ENCODE assay signal across 9 mouse cellular contexts in the genomic region with DNA sequence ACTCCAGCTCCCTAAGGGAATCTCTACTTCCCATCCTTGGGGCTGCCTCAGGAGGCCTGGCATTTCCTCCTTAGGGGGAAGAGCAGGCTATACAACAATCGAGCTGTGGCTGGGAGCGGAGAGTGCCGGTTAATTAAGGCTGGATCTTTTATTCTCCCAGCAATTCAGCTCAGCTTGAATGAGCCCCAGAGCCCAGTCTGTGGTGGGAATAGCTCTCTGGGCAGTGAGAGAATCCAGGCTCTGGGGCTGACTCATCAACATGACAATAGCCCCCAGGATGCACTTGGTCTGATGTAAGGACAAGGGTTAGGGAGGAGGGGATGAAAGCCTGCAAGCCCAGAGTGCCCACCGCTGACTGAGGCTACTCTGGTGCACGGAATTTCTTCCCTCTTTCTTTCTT.
DNase-seq lines count a peak whose midpoint lies in the region; ATAC-seq lines count a peak whose summit lies in the region.
"Had no signal": no experiment of that assay in that cellular context is flagged by ENCODE, and none has a peak within 500 bp of the region (broad histone marks: within the 10 kb centered on the region; RNA-seq: fewer than 3 reads in every experiment).

No protein-coding gene starts in this region.

- no peaks in the 10 kb centered on the region for H3K9me3 ChIP-seq in forebrain, embryonic 13.5 days (replicated peaks)
- H3K9me3 ChIP-seq in neural tube, embryonic 14.5 days (ENCODE audit: control insufficient read depth, low read length) = no peaks in the 10 kb centered on the region
- no peaks in the 10 kb centered on the region for H3K9me3 ChIP-seq in liver, embryonic 11.5 days (ENCODE audit: control insufficient read depth, low read length)
- H3K9me3 ChIP-seq: liver, embryonic 13.5 days had no signal

- H3K9ac ChIP-seq in forebrain, embryonic 13.5 days = 0 out of 2 replicates have a peak overlapping the region, but pooled peaks have one; percentile 27
- H3K9ac ChIP-seq in neural tube, embryonic 14.5 days (replicated peaks; ENCODE audit: low read depth, low read length) = no peak overlapping the region
- no peak overlapping the region for H3K9ac ChIP-seq in liver, embryonic 11.5 days (ENCODE audit: low read depth, low read length)
- H3K9ac ChIP-seq: liver, embryonic 13.5 days had no signal

- no peaks in the 10 kb centered on the region for H3K27me3 ChIP-seq in forebrain, embryonic 13.5 days
- no peaks in the 10 kb centered on the region for H3K27me3 ChIP-seq in neural tube, embryonic 14.5 days (ENCODE audit: control insufficient read depth, insufficient read depth, low read length)
- H3K27me3 ChIP-seq in liver, embryonic 11.5 days (replicated peaks; ENCODE audit: control insufficient read depth, insufficient read depth, low read length) = no peaks in the 10 kb centered on the region
- H3K27me3 ChIP-seq: liver, embryonic 13.5 days had no signal

- peak; percentile 98 for ATAC-seq in forebrain, embryonic 13.5 days
- peak; percentile 94 for ATAC-seq in neural tube, embryonic 14.5 days (ENCODE audit: low read depth)
- ATAC-seq in liver, embryonic 11.5 days (replicated peaks; ENCODE audit: low FRiP score) = no peak
- no peak for ATAC-seq in megakaryocyte, adult 5-6 weeks (ENCODE audit: poor library complexity, severe bottlenecking)

- 1% methylated on average over 5 of the region's 5 CpGs for WGBS in forebrain, embryonic 13.5 days
- WGBS in neural tube, embryonic 14.5 days = 5% methylated on average over 5 of the region's 5 CpGs
- WGBS in liver, embryonic 11.5 days = 19% methylated on average over 5 of the region's 5 CpGs

- peak overlapping the region; percentile 71 for H3K27ac ChIP-seq in forebrain, embryonic 13.5 days
- no peak overlapping the region; the same call in 1 of the 2 replicates for H3K27ac ChIP-seq in neural tube, embryonic 14.5 days (ENCODE audit: low read depth, low read length)
- no peak overlapping the region for H3K27ac ChIP-seq in liver, embryonic 11.5 days (ENCODE audit: low read depth, low read length)
- H3K27ac ChIP-seq: liver, embryonic 13.5 days had no signal

- peaks cover 34% of the 10 kb centered on the region for H3K4me1 ChIP-seq in forebrain, embryonic 13.5 days
- peaks cover 3% of the 10 kb centered on the region; the same call in 1 of the 2 replicates for H3K4me1 ChIP-seq in neural tube, embryonic 14.5 days (ENCODE audit: control insufficient read depth, insufficient read depth, low read length)
- H3K4me1 ChIP-seq in liver, embryonic 11.5 days (replicated peaks; ENCODE audit: control insufficient read depth, insufficient read depth, low read length) = no peaks in the 10 kb centered on the region
- H3K4me1 ChIP-seq: liver, embryonic 13.5 days had no signal

- peak; percentile 25 for DNase-seq in brain, adult 2 months (ENCODE audit: low read depth, low spot score)
- peak; percentile 13 to 47 for DNase-seq in layer of hippocampus, postnatal 14 days (ENCODE audit: low spot score in 2 of 2)
- no peak for DNase-seq in liver, embryonic 11.5 days (ENCODE audit: low spot score)
- no peak for DNase-seq in gastrocnemius, adult 8-10 months (ENCODE audit: low spot score in 2 of 2)
- DNase-seq: kidney, adult 11 months; liver, embryonic 13.5 days had no signal

- H3K4me2 ChIP-seq in forebrain, embryonic 13.5 days = peak overlapping the region; percentile 21
- no peak overlapping the region for H3K4me2 ChIP-seq in neural tube, embryonic 14.5 days (ENCODE audit: low read depth, low read length)
- H3K4me2 ChIP-seq in liver, embryonic 11.5 days = no peak overlapping the region
- H3K4me2 ChIP-seq: liver, embryonic 13.5 days had no signal

- no peaks in the 10 kb centered on the region for H3K36me3 ChIP-seq in forebrain, embryonic 13.5 days (ENCODE audit: poor library complexity, severe bottlenecking)
- H3K36me3 ChIP-seq in neural tube, embryonic 14.5 days (ENCODE audit: control insufficient read depth, insufficient read depth, low read length) = no peaks in the 10 kb centered on the region
- no peaks in the 10 kb centered on the region for H3K36me3 ChIP-seq in liver, embryonic 11.5 days (ENCODE audit: control insufficient read depth, insufficient read depth, low read length)
- H3K36me3 ChIP-seq: liver, embryonic 13.5 days had no signal

- no peak overlapping the region for H3K4me3 ChIP-seq in forebrain, embryonic 13.5 days
- no peak overlapping the region for H3K4me3 ChIP-seq in neural tube, embryonic 14.5 days (ENCODE audit: low read depth, low read length)
- H3K4me3 ChIP-seq in liver, embryonic 11.5 days (ENCODE audit: low read depth, low read length) = no peak overlapping the region
- H3K4me3 ChIP-seq: liver, embryonic 13.5 days had no signal

Comparison
In these comparisons a context has a peak if more than half of its experiments do, and no peak if none do; other contexts are left out.
1. DNase-seq: peak in brain, adult 2 months (single experiment) and layer of hippocampus, postnatal 14 days (2 of 2); none in liver, embryonic 11.5 days (single experiment) and gastrocnemius, adult 8-10 months (0 of 2).
2. ATAC-seq: peak in forebrain, embryonic 13.5 days (single experiment) and neural tube, embryonic 14.5 days (single experiment); none in liver, embryonic 11.5 days (single experiment) and megakaryocyte, adult 5-6 weeks (single experiment).